Mouse (Mus musculus): ENCODE data around the gene Dbn1. TPM values are rescaled to one million over a fixed set of nuclear protein-coding genes. Genes with fewer than 3 reads are reported as not detected.

The Dbn1 gene
- polyA plus RNA-seq, 1 experiment from 2014 or later: 231 TPM

GRCm38 (mm10) chr13:55426613-55427012 lies 61.3 kb downstream of the Dbn1 start, which contains the start of gene F12:
Gene F12, minus strand, starts transcription at chr13:55426793.
- Histone ChIP-seq H3K27me3 (ENCODE audit: control insufficient read depth, insufficient read depth, low read length) (peaks cover 4% of the 10 kb centered on the region), H3K9me3 (replicated peaks; ENCODE audit: control insufficient read depth, low read length) (no peaks in the 10 kb centered on the region), H3K4me3 (ENCODE audit: low read depth, low read length) (no peak within 1 kb of the TSS), H3K27ac (replicated peaks; ENCODE audit: low read depth, low read length) (no peak within 1 kb of the TSS), H3K36me3 (replicated peaks; ENCODE audit: control insufficient read depth, insufficient read depth, low read depth, low read length) (no peaks in the 10 kb centered on the region), H3K4me1 (ENCODE audit: control insufficient read depth, insufficient read depth, low read length) (no peaks in the 10 kb centered on the region), H3K9ac (replicated peaks; ENCODE audit: low read length) (no peak within 1 kb of the TSS), H3K4me2 (ENCODE audit: low read depth, low read length) (no peak within 1 kb of the TSS)
- ATAC-seq (replicated peaks; ENCODE audit: insufficient number of reproducible peaks, low FRiP score, low TSS enrichment, low read depth) (no peak), DNase-seq (ENCODE audit: low spot score) (no peak)
- WGBS: 88% methylated on average over 10 of the region's 10 CpGs

Small RNAs within 50 kb of the gene (microRNA-seq; reads per million reads assigned to microRNA genes)
- gene Mir6943 (ENCODE audit: borderline number of aligned reads) (not detected), gene Mir6944 (ENCODE audit: borderline number of aligned reads) (111 reads per million, percentile 42 among the genes with 10 or more reads in this experiment), gene Mir6945 (ENCODE audit: borderline number of aligned reads) (3.3 reads per million)

Other genes with a start within 250 kb of the Dbn1 start
- 405 and 441 TPM in 2 replicates for gene Prelid1, start 167.6 kb downstream of the Dbn1 start, polyA plus RNA-seq (2014; fragmentation: Nextera tagmentation; extraction: Ambion mirVana)
- 84.8 and 104 TPM in 2 replicates for gene Rab24, start 166.2 kb downstream of the Dbn1 start, polyA plus RNA-seq (2014; fragmentation: Nextera tagmentation; extraction: Ambion mirVana)
- 24.1 and 27.1 TPM in 2 replicates for gene Mxd3, start 158.3 kb downstream of the Dbn1 start, polyA plus RNA-seq (2014; fragmentation: Nextera tagmentation; extraction: Ambion mirVana)
- 78.1 and 81.8 TPM in 2 replicates for gene Lman2, start 125.3 kb downstream of the Dbn1 start, polyA plus RNA-seq (2014; fragmentation: Nextera tagmentation; extraction: Ambion mirVana)
- 0.53 and 0.56 TPM in 2 replicates for gene Rgs14, start 118.4 kb downstream of the Dbn1 start, polyA plus RNA-seq (2014; fragmentation: Nextera tagmentation; extraction: Ambion mirVana)
- 0.14 TPM in 1 of 2 replicates, not detected in the other for gene Slc34a1, start 89.9 kb downstream of the Dbn1 start, polyA plus RNA-seq (2014; fragmentation: Nextera tagmentation; extraction: Ambion mirVana)
- not detected in 2 replicates for gene Pfn3, start 72.9 kb downstream of the Dbn1 start, polyA plus RNA-seq (2014; fragmentation: Nextera tagmentation; extraction: Ambion mirVana)
- not detected in 2 replicates for gene F12, start 61.3 kb downstream of the Dbn1 start, polyA plus RNA-seq (2014; fragmentation: Nextera tagmentation; extraction: Ambion mirVana)
- 50.4 and 59.7 TPM in 2 replicates for gene Grk6, start 43.0 kb downstream of the Dbn1 start, polyA plus RNA-seq (2014; fragmentation: Nextera tagmentation; extraction: Ambion mirVana)
- 1.7 TPM in 2 replicates for gene Prr7, start 23.8 kb downstream of the Dbn1 start, polyA plus RNA-seq (2014; fragmentation: Nextera tagmentation; extraction: Ambion mirVana)
- gene Pdlim7, start 25.6 kb upstream of the Dbn1 start, polyA plus RNA-seq (2014; fragmentation: Nextera tagmentation; extraction: Ambion mirVana): 124 and 136 TPM in 2 replicates
- 1.0 and 1.3 TPM in 2 replicates for gene Dok3, start 41.2 kb upstream of the Dbn1 start, polyA plus RNA-seq (2014; fragmentation: Nextera tagmentation; extraction: Ambion mirVana)
- gene Ddx41, start 48.5 kb upstream of the Dbn1 start, polyA plus RNA-seq (2014; fragmentation: Nextera tagmentation; extraction: Ambion mirVana): 77.7 and 81.4 TPM in 2 replicates
- 36.7 and 37.0 TPM in 2 replicates for gene Fam193b, start 83.0 kb upstream of the Dbn1 start, polyA plus RNA-seq (2014; fragmentation: Nextera tagmentation; extraction: Ambion mirVana)
- gene Tmed9, start 85.6 kb upstream of the Dbn1 start, polyA plus RNA-seq (2014; fragmentation: Nextera tagmentation; extraction: Ambion mirVana): 55.6 and 57.8 TPM in 2 replicates
- gene B4galt7, start 111.8 kb upstream of the Dbn1 start, polyA plus RNA-seq (2014; fragmentation: Nextera tagmentation; extraction: Ambion mirVana): 14.2 and 16.3 TPM in 2 replicates
- 62.3 and 66.1 TPM in 2 replicates for gene Caml, start 134.9 kb upstream of the Dbn1 start, polyA plus RNA-seq (2014; fragmentation: Nextera tagmentation; extraction: Ambion mirVana)
- 54.1 and 58.0 TPM in 2 replicates for gene Ddx46, start 146.9 kb upstream of the Dbn1 start, polyA plus RNA-seq (2014; fragmentation: Nextera tagmentation; extraction: Ambion mirVana)
- gene B230219D22Rik, start 205.0 kb upstream of the Dbn1 start, polyA plus RNA-seq (2014; fragmentation: Nextera tagmentation; extraction: Ambion mirVana): 78.3 and 82.0 TPM in 2 replicates
- gene Txndc15, start 226.5 kb upstream of the Dbn1 start, polyA plus RNA-seq (2014; fragmentation: Nextera tagmentation; extraction: Ambion mirVana): 97.6 and 99.6 TPM in 2 replicates
- 40.8 and 44.7 TPM in 2 replicates for gene Pcbd2, start 239.3 kb upstream of the Dbn1 start, polyA plus RNA-seq (2014; fragmentation: Nextera tagmentation; extraction: Ambion mirVana)

All from embryonic facial prominence, embryonic 11.5 days (tissue).